ENCODE assay signal across 8 mouse cellular contexts in genomic region chr11:96827062-96827581, GRCm38 (mm10). TPM values are rescaled to one million over a fixed set of nuclear protein-coding genes. Genes with fewer than 3 reads are reported as not detected.
A peak's percentile ranks its signal among the peaks of the same experiment; 100 is the strongest.
DNase-seq lines count a peak whose midpoint lies in the region; ATAC-seq and TF ChIP-seq lines count a peak whose summit lies in the region.

No protein-coding gene starts in this region.

- no peak for DNase-seq in lung, adult 2 months
- no peak for DNase-seq in midbrain, embryonic 10.5 days (ENCODE audit: low spot score)
- no peak for DNase-seq in spleen, postnatal 36 days (ENCODE audit: low spot score in 2 of 2)
- DNase-seq in layer of hippocampus, postnatal 10 days (ENCODE audit: low spot score in 2 of 2), result no peak

- peaks cover 59% of the 10 kb centered on the region for H3K4me1 ChIP-seq in lung, embryonic 15.5 days
- peaks cover 40% of the 10 kb centered on the region for H3K4me1 ChIP-seq in lung, adult 2 months (ENCODE audit: control insufficient read depth, insufficient read depth, low read length)
- peaks cover 73% of the 10 kb centered on the region for H3K4me1 ChIP-seq in forebrain, embryonic 12.5 days
- H3K4me1 ChIP-seq in intestine, postnatal 0 days (replicated peaks; ENCODE audit: control insufficient read depth, insufficient read depth, low read length), result peaks cover 25% of the 10 kb centered on the region
- H3K4me1 ChIP-seq in midbrain, embryonic 10.5 days, result peaks cover 81% of the 10 kb centered on the region

- TF ChIP-seq POLR2A in lung, adult 2 months (IDR thresholded peaks at IDR 0.05; ENCODE audit: borderline replicate concordance, extremely low read depth, low read depth, low read length), result no peak

- TF ChIP-seq CTCF in lung, adult 2 months (IDR thresholded peaks at IDR 0.05; ENCODE audit: insufficient read depth, low read length), result no peak
- TF ChIP-seq CTCF in intestine, postnatal 0 days (IDR thresholded peaks at IDR 0.05; ENCODE audit: low read depth), result no peak

- peaks cover 22% of the 10 kb centered on the region for H3K36me3 ChIP-seq in lung, embryonic 15.5 days
- H3K36me3 ChIP-seq in forebrain, embryonic 12.5 days (replicated peaks), result peaks cover 25% of the 10 kb centered on the region
- peaks cover 16% of the 10 kb centered on the region; the same call in 1 of the 2 replicates for H3K36me3 ChIP-seq in intestine, postnatal 0 days (ENCODE audit: control insufficient read depth, insufficient read depth)
- peaks cover 45% of the 10 kb centered on the region for H3K36me3 ChIP-seq in midbrain, embryonic 10.5 days

- peak overlapping the region; percentile 27; the same call in 1 of the 2 replicates for H3K27ac ChIP-seq in lung, embryonic 15.5 days
- H3K27ac ChIP-seq in forebrain, embryonic 12.5 days, result no peak overlapping the region
- no peak overlapping the region for H3K27ac ChIP-seq in intestine, postnatal 0 days (ENCODE audit: low read depth, low read length)
- H3K27ac ChIP-seq in midbrain, embryonic 10.5 days (replicated peaks), result no peak overlapping the region

- H3K4me2 ChIP-seq in lung, embryonic 15.5 days, result peak overlapping the region; percentile 65
- H3K4me2 ChIP-seq in forebrain, embryonic 12.5 days, result peak overlapping the region; percentile 34; the same call in 1 of the 2 replicates
- H3K4me2 ChIP-seq in intestine, postnatal 0 days (replicated peaks; ENCODE audit: low read depth), result peak overlapping the region; percentile 35

- no peaks in the 10 kb centered on the region for H3K9me3 ChIP-seq in lung, embryonic 15.5 days
- H3K9me3 ChIP-seq in forebrain, embryonic 12.5 days, result no peaks in the 10 kb centered on the region
- H3K9me3 ChIP-seq in intestine, postnatal 0 days (ENCODE audit: control insufficient read depth), result no peaks in the 10 kb centered on the region
- no peaks in the 10 kb centered on the region for H3K9me3 ChIP-seq in midbrain, embryonic 10.5 days (replicated peaks)

- H3K9ac ChIP-seq in lung, embryonic 15.5 days, result no peak overlapping the region
- H3K9ac ChIP-seq in forebrain, embryonic 12.5 days, result 0 out of 2 replicates have a peak overlapping the region, but pooled peaks have one; percentile 40
- H3K9ac ChIP-seq in intestine, postnatal 0 days (ENCODE audit: low read depth, low read length), result no peak overlapping the region

- H3K27me3 ChIP-seq in lung, embryonic 15.5 days, result no peaks in the 10 kb centered on the region
- no peaks in the 10 kb centered on the region for H3K27me3 ChIP-seq in forebrain, embryonic 12.5 days
- H3K27me3 ChIP-seq in intestine, postnatal 0 days (replicated peaks; ENCODE audit: control insufficient read depth, insufficient read depth, low read length), result no peaks in the 10 kb centered on the region
- no peaks in the 10 kb centered on the region for H3K27me3 ChIP-seq in midbrain, embryonic 10.5 days (ENCODE audit: low read depth, poor library complexity, severe bottlenecking)

- 58% methylated on average over 12 of the region's 12 CpGs for WGBS in lung, embryonic 15.5 days
- 45% methylated on average over 12 of the region's 12 CpGs for WGBS in lung, adult 2 months
- 86% methylated on average over 12 of the region's 12 CpGs for WGBS in forebrain, embryonic 12.5 days
- 70% methylated on average over 12 of the region's 12 CpGs for WGBS in intestine, postnatal 0 days
- WGBS in midbrain, embryonic 10.5 days, result 90% methylated on average over 12 of the region's 12 CpGs

- peak overlapping the region; percentile 3; the same call in 1 of the 2 replicates for H3K4me3 ChIP-seq in lung, embryonic 15.5 days
- H3K4me3 ChIP-seq in lung, adult 2 months (replicated peaks; ENCODE audit: extremely low read depth, low read depth, low read length), result no peak overlapping the region
- 0 out of 2 replicates have a peak overlapping the region, but pooled peaks have one; percentile 16 for H3K4me3 ChIP-seq in forebrain, embryonic 12.5 days (replicated peaks)
- H3K4me3 ChIP-seq in intestine, postnatal 0 days (ENCODE audit: low read depth, low read length), result no peak overlapping the region
- H3K4me3 ChIP-seq in midbrain, embryonic 10.5 days, result peak overlapping the region; percentile 92

- ATAC-seq in lung, embryonic 15.5 days (ENCODE audit: borderline replicate concordance, extremely low read depth, low FRiP score, low TSS enrichment), result no peak
- ATAC-seq in forebrain, embryonic 12.5 days (ENCODE audit: low FRiP score), result no peak
- ATAC-seq in intestine, postnatal 0 days, result no peak
- no peak for ATAC-seq in inflammation-experienced regulatory T-cells, adult 6 months

RNA-seq across cellular contexts. Expression of gene Nfe2l1, which starts 2.6 kb away (rescaled TPM):
- polyA plus RNA-seq in lung, embryonic 15.5 days (2015; fragmentation: Nextera tagmentation; extraction: Ambion mirVana), result 62.5 and 65.0 TPM in 2 replicates
- polyA plus RNA-seq in lung, adult 2 months (2012; rRNA removed), result 225 and 264 TPM in 2 replicates
- polyA plus RNA-seq in forebrain, embryonic 12.5 days (2016; fragmentation: Nextera tagmentation; extraction: Ambion mirVana), result 72.8 and 76.0 TPM in 2 replicates
- 31.6 and 35.0 TPM in 2 replicates for polyA plus RNA-seq in intestine, postnatal 0 days (2015; fragmentation: Nextera tagmentation; extraction: Ambion mirVana)
- polyA plus RNA-seq in midbrain, embryonic 10.5 days (2016; fragmentation: Nextera tagmentation; extraction: Ambion mirVana), result 71.9 and 78.0 TPM in 2 replicates
- 10 to 100 TPM; 17.8 to 21.4 (median 20.7) TPM for polyA plus RNA-seq in inflammation-experienced regulatory T-cells, adult 6 months (2017; shearing (Covaris generic))
- 100 to 1,000 TPM; 183 to 193 TPM for total RNA-seq in layer of hippocampus, postnatal 10 days (2021)

RNA-seq across cellular contexts. Expression of gene Copz2, which starts 22.5 kb away (rescaled TPM):
- polyA plus RNA-seq in lung, embryonic 15.5 days (2015; fragmentation: Nextera tagmentation; extraction: Ambion mirVana), result 134 and 138 TPM in 2 replicates
- polyA plus RNA-seq in lung, adult 2 months (2012; rRNA removed), result 39.7 and 44.8 TPM in 2 replicates
- polyA plus RNA-seq in forebrain, embryonic 12.5 days (2016; fragmentation: Nextera tagmentation; extraction: Ambion mirVana), result 22.9 and 27.8 TPM in 2 replicates
- 46.8 and 47.6 TPM in 2 replicates for polyA plus RNA-seq in intestine, postnatal 0 days (2015; fragmentation: Nextera tagmentation; extraction: Ambion mirVana)
- 44.9 and 46.1 TPM in 2 replicates for polyA plus RNA-seq in midbrain, embryonic 10.5 days (2016; fragmentation: Nextera tagmentation; extraction: Ambion mirVana)
- not detected for polyA plus RNA-seq in inflammation-experienced regulatory T-cells, adult 6 months (2017; shearing (Covaris generic))
- total RNA-seq in layer of hippocampus, postnatal 10 days (2021), result 1 to 10 TPM; 4.2 to 5.6 TPM

RNA-seq across cellular contexts. Expression of gene Cbx1, which starts 38.2 kb away (rescaled TPM):
- polyA plus RNA-seq in lung, embryonic 15.5 days (2015; fragmentation: Nextera tagmentation; extraction: Ambion mirVana), result 114 and 121 TPM in 2 replicates
- 15.3 and 19.0 TPM in 2 replicates for polyA plus RNA-seq in lung, adult 2 months (2012; rRNA removed)
- polyA plus RNA-seq in forebrain, embryonic 12.5 days (2016; fragmentation: Nextera tagmentation; extraction: Ambion mirVana), result 168 and 172 TPM in 2 replicates
- polyA plus RNA-seq in intestine, postnatal 0 days (2015; fragmentation: Nextera tagmentation; extraction: Ambion mirVana), result 39.3 and 41.6 TPM in 2 replicates
- polyA plus RNA-seq in midbrain, embryonic 10.5 days (2016; fragmentation: Nextera tagmentation; extraction: Ambion mirVana), result 193 and 198 TPM in 2 replicates
- 10 to 100 TPM; 52.0 to 73.0 (median 54.7) TPM for polyA plus RNA-seq in inflammation-experienced regulatory T-cells, adult 6 months (2017; shearing (Covaris generic))
- total RNA-seq in layer of hippocampus, postnatal 10 days (2021), result 10 to 100 TPM; 56.3 to 61.8 TPM

RNA-seq across cellular contexts. Expression of gene Snx11, which starts 49.8 kb away (rescaled TPM):
- polyA plus RNA-seq in lung, embryonic 15.5 days (2015; fragmentation: Nextera tagmentation; extraction: Ambion mirVana), result 20.0 and 20.3 TPM in 2 replicates
- 23.5 and 26.8 TPM in 2 replicates for polyA plus RNA-seq in lung, adult 2 months (2012; rRNA removed)
- polyA plus RNA-seq in forebrain, embryonic 12.5 days (2016; fragmentation: Nextera tagmentation; extraction: Ambion mirVana), result 31.0 and 40.3 TPM in 2 replicates
- 12.0 and 15.0 TPM in 2 replicates for polyA plus RNA-seq in intestine, postnatal 0 days (2015; fragmentation: Nextera tagmentation; extraction: Ambion mirVana)
- 27.6 and 33.0 TPM in 2 replicates for polyA plus RNA-seq in midbrain, embryonic 10.5 days (2016; fragmentation: Nextera tagmentation; extraction: Ambion mirVana)
- polyA plus RNA-seq in inflammation-experienced regulatory T-cells, adult 6 months (2017; shearing (Covaris generic)), result 10 to 100 TPM; 21.7 to 24.6 (median 23.0) TPM
- 10 to 100 TPM; 43.1 to 49.0 TPM for total RNA-seq in layer of hippocampus, postnatal 10 days (2021)

Comparison
In these comparisons a context has a peak if more than half of its experiments do, and no peak if none do; other contexts are left out.
1. H3K4me3 ChIP-seq: peak in lung, embryonic 15.5 days (single experiment), forebrain, embryonic 12.5 days (single experiment) and midbrain, embryonic 10.5 days (single experiment); none in lung, adult 2 months (single experiment) and intestine, postnatal 0 days (single experiment).
2. RNA of gene Copz2, which starts 22.5 kb away (polyA plus RNA-seq): 134 to 138 TPM in lung, embryonic 15.5 days, 46.8 to 47.6 TPM in intestine, postnatal 0 days, 44.9 to 46.1 TPM in midbrain, embryonic 10.5 days, 39.7 to 44.8 TPM in lung, adult 2 months and 22.9 to 27.8 TPM in forebrain, embryonic 12.5 days; not detected in inflammation-experienced regulatory T-cells, adult 6 months; every median in the first group is over 10 times any median in the second.
3. Peak in every context shown above with its lines, with median percentiles within 50 percentile points of each other: H3K4me2 ChIP-seq.